Mouse (Mus musculus) lung, postnatal 25 days (tissue): ENCODE measurements around the gene Ntng2.

Source experiments
- DNase-seq: peaks from one replicate; pipeline ENCODE4 v3.0.0; 2022; ENCODE audit warnings: low spot score

Gene Ntng2

DNA sequence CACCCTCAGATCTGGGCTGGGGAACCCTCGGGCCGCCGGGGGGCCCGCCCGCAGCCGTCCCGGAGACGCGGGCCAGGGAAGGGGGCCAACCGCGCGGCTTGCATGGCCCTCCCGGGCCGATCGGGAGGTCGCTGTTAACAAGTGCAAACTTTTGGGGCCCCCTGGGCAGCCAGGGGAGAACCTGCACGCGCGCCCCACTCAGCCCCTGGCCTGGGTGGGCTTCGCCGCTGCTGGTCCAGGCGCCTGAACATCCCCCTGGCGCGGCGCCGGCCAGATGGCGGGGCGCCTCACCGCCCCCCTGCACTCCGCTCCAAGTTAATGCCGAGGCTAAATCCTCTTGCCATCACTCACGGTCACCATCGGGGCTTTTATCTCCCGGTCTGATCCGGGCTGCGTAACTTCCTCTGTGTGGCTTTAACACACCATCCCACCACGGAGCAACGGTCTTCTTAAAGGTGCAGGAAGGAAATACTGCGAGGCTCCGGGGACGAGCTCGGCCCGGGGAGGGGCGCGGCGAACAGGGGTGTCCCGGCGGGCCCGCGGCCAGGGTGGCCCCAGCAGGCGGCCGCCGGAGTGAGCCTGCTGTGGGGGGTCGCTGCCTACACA, at the start of gene Ntng2:
TSS of gene Ntng2 (minus strand) at position 407 of the 606 bp plus-strand sequence.
- peak; percentile 62 for DNase-seq

DNA sequence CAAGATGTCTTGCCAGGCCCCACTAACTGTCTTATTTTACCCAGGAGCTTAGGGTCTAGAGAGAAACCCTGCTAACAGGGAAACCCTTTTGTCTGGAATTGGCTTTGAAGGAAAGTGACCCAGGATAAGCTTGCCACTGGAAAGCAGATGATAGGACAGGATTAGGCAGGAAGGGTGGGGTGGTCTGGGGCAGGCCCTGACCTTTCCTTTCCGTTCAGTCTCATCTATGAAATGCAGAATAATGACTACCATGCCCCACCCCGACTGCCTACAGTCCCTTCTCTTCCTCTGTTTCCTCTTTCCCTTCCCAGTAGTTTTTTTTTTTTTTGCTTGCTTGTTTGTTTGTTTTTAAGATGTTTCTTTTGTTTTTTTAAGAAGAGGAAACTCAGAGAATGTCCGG, 42.8 kb upstream of the Ntng2 start:
- no peak for DNase-seq

DNA sequence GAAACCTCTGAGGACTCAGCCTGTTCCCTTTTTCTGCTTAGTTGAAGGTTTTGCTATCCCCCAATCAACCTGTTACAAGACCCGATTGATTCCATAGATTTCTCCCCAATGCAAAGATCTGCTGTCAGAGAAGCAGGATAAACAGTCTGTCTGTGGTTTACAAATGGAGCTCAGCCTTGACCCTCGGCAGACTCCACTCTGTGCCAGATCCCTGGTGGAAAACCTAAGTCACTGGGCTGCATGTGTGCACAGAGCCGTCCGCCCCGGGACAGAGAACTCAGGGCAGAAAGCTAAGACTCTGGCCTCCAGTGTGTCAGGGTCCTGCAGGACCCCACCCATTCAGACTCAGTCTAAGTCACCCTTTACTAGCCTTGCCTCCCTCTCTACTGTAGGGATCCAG, 34.8 kb upstream of the Ntng2 start:
- no peak for DNase-seq

DNA sequence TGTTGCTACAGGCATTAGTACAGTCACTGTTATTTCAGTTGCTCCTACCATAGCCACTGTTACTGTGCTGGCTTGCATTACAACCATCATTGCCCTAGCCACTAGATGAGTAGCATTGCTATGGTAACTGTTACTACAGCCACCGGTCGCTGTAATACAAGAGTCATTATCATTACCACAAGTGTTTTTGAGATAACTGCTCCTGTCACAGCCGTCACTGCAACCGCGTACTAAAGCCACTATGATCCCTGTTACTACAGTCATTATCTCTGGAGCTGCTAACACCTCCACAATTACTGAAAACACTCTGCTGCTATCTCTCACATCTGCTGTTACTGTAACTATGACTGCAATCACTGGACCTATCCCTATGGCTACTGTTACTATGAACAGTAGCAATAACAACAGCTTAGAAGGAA, 24.9 kb upstream of the Ntng2 start:
- no peak for DNase-seq

DNA sequence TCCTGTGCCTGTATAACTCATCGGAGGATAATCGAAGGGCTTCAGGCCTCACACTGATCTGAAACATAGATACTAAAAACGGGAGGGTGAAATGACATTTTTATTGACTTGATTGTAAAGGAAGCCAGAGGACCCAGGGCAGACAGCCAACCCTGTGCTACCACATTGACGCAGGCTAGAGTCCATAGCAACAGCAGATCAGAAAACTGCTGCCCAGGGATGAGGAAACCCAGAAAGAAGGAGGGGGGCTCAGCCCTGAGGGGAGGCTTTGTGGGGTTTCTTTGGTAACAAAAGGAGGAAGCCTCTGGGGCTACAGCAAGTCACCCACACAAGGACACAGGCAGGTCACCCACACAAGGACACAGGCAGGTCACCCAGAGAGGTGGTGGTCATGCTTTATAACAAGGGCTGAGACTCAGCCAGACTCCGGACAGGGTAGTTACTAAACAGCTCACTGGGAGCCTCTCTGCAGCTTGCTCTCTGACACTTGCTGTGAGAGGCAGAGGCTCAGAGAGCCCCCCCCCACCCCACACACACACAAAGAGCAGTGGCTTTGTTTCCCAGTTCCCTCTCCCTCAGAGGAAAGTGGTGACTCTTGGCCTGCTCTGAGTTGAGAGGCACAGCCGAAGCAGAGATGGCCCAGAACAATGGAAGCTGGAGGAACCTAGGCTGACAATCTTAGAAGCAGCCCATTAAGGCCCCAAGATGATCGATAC, 19.2 kb upstream of the Ntng2 start:
- no peak for DNase-seq

DNA sequence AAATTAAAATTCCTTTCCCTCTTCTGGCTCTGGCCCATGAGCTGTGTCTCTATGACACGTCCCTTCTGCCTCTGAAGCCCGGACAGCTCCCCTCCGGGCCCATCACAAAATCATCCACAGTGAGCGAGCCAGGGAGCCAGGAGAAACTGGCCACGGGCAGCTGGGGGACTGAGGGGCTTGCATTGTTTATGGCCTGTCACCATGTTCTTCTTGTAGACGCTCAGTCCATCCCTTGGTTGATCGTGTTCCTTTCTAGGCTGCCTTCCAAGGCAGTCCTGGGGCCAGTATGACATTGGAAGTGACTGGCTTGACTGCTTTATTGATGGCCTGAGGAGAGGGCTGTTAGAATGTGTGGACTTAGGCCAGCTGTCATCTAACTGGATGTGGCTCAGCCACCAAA, 18.3 kb upstream of the Ntng2 start:
- DNase-seq, result no peak

DNA sequence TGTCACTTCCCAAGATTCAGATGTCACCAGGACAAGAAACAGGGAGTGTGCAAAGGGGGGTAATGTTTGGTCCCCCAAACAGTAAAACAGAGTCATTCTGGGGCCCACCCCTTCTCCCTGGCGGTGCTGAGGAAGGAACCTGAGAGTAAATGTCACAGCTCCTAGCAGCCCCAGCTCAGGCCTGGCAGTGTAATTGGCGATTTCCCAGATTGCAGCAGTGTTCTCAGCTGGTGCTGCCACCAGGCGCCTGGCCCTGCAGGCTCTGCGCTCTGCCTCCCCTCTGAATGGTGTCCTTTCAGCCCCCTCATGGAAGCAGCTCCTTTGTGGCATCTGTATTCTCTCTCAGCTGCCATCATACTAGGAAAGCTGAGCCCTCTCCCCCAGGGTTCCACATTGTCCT, 14.0 kb upstream of the Ntng2 start:
- no peak for DNase-seq

DNA sequence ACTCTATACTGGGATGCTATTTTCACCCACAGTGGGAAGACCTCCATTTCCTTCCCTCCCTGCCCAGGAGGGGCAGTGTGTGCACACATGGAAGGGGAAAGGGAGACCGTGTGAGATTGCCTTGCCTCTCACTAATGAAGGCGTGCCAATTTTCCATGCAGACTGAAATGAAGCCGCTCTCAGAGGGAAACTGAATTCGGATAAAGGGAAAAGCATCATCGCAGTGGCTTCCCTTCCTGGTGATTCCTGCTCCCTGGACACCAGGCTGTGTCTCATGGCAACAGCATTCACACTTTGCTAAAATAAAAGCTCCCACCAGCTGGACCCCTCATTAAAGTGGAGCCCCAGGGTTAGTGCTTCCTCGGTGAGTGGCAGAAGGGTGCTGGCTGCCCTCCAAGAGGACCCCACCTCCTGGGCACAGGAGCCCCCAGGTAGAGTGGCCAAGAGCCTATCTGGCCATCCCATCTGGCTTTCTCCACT, 9.7 kb upstream of the Ntng2 start:
- no peak for DNase-seq

DNA sequence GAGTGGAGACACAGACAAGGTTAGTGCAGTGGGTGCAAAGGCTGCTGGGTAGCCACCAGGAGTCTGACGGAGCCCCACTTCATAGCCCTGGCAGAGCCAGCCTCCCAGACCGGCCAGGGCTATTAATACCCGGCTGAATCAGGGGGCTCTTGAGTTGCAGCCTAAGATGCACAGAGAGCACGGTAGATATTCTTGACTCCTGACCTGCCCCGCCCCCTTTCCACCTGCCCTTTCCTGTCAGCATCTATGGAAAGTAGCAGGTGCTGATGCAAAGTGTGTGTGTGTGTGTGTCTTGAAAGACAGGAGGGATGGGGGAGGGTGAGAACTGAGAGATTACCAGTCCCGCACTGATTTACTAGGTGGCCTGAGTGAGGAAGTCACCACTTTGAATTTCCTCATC, 8.3 kb upstream of the Ntng2 start:
- DNase-seq, result no peak

DNA sequence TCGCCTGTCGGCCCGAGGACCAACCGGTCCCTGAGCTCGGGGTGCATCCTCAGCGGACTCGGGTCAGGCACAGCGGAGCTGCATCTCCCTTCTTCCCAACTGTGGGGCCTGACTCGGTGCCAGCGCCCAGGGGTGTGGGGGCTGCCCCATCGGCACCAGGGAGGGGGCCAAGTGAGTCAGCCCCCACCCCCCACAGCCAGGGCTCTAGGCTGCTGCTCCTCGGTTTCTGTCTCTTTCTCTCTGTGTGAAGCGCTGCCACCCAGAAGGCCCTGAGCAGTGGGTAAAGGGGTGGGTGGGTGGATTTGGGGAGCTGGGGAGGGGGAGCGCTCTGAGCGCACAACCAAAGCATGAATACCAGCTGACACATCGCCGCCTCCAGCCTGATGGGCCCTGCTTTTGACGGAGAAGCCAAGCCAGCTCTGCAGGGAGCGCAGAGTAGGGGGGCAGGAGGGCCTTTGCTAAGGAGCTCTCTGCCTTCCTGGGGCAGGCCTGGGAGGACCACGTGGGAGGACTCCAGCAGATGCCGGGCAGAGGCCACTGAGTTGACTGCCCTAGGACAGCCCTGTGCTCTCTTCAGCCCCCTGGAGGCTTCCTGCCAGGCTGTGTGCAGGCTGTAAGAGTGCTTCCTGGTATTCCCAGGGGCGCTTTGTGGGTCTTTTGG, 530 bp upstream of the Ntng2 start:
- DNase-seq, result peak; percentile 43

DNA sequence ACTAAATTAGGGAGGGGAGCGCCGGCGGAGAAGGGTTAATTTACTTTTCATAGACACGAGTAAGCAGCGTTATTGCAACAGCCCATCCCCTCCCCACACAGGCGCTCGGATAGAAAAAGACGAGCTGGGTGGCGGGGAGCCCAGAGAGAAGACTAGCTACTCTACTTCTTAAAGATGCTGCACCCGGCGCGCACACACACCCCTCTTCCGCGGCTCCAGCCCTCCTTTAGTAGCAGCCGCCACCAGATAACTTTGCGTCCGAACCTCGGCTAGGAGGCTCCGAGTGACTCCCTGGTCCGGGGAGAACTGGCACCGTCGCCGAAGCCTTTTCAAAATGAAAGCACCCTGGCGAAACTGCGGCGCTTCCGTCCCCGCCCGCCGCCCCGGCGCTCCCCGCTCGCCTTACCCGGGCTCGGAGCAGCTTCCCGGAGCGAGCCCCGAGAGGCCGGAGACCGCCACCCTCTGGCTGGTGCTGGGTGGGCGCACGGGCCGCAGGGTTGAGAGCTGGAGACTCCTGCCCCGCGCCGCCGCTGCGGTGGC, 676 bp downstream of the Ntng2 start:
- peak; percentile 23 for DNase-seq

DNA sequence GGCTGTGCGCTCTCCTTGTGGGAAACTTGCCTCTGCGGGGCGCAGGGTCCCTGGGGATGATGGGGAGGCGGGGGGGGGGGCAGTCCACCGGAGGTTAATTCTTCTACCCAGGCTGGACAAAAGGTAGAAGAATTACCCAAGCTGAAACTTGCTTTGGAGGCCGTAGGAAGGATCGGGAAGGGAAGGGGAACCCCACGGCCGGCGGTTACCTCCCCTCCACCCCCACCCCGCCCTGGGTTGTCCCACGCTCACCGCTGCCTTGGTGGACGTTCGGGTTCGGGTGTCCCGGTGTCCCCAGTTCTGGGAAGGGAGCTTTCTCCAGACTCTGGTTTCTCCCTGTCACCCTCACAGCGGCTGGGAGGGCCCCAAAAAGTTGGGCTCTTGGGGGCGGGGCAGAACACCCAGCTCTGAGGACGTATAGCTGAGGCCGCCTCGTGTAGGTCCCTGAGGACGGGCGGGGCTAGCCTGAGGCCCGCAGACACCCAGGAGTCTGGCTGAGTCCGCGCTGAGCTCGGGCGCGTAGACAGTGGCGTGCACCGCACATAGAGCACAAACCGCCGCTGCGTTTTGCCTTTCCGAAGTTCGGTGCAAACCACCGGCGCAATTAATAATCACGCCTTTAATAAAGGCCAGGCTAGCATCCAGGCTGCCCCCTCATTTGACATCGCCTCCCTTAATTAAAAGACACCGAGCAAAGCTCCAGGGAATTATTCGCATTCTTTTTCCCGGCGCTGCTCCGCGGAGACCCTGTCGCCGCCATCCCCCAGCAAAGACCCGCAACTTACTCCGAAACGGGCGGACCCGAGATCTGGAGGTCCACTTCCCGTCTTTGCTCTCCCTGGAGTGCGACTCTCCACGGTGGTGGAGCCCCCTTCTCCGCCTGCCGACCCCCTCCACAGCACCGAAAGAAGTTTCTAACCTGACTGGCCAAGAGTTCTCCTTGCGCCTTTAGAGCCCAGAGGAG, 1.4 kb downstream of the Ntng2 start:
- no peak for DNase-seq

DNA sequence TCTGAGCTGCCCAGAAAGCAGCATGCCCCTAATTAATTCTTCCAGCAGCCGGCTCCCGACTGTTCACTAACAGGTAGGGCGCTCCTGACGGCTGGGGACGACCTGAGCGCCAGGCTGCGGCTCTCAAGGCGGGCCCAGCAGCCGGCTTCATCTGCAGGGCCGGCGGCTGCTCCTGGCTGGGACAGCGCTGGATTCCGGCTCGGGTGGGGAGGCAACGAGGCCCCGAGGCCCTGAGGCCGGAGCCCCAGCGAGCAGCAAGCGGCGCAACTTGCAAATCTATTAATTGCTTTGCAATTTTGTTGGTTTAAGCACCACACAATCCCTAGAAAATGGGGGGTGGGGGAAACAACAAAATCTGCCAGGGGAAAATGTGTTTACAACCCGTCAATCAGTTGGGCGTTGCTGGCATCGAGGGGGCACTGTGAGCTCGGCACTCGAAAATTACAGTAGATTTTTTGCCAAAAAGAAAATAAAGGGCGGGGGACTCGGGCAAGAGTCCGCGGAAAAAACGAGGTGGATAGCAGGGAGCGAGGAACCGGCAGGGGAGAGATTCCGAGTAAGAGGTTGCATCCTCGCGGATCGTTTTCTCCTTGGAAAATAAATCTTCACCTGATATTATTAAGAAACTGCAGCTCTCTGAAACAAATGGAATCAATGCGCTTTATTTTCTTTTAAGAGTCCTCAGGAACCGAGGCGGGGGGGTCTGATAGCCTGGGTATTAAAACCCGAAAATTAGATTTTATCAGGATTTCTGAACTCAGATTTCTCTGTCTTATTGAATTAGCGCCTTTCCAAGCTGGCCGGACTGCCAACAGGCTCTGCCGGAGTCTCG, 2.3 kb downstream of the Ntng2 start:
- no peak for DNase-seq

DNA sequence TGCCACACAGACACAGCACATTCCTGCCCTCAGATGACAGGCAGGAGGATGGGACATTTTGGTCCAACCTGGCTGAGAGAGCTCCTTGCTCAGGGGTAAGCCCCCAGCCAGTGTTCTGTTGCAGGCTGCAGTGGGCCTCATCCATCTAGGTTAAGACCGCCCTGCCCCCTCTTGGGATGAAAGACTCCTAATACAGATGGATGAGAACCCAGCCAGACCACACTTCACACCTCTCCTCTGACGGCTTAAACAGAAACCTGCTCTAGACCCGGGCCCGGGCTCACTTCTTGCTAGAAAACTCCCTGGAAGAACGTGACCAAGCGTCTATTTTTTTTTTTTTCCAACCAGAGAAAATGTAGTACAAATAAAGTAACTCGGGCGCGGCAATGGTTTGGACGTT, 3.0 kb downstream of the Ntng2 start:
- DNase-seq, result no peak

DNA sequence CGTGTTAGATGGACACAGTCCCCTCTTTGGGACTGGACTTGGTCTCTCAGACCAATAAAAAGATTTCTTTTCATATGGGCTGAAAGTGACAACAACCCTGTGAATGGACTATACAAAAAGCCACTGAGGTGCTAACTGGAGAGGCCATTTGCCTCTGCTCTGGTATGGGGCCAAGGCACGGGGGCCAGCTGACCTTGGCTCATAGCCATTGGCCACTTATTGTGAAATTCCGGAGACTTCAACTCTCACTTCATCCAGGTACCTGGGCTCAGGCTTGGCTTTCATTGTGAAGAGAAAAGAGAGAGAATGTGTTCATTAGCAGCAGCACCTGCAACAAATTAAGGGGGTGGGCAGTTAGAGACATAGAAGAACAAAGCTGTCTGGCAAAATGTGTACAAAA, 4.3 kb downstream of the Ntng2 start:
- no peak for DNase-seq

DNA sequence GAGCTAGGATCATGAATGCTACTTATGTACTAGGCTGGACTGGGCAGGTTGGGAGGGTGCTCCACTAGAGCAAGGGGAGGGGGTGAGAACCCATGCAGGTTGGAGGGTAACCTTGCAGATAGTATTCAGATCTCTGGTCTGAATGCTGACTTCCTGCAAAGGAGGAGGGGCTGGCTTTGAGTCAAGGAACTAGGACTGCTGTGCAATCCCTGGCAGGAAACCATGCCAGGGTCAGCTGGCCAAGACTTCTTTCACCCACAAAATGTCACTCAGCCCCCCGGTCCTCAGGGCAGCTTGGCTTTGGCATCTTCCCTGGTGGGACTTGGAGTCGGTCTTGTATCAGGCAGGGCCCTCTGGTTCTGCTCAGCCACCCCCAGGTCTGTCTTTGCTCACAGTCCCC, 5.4 kb downstream of the Ntng2 start:
- no peak for DNase-seq

DNA sequence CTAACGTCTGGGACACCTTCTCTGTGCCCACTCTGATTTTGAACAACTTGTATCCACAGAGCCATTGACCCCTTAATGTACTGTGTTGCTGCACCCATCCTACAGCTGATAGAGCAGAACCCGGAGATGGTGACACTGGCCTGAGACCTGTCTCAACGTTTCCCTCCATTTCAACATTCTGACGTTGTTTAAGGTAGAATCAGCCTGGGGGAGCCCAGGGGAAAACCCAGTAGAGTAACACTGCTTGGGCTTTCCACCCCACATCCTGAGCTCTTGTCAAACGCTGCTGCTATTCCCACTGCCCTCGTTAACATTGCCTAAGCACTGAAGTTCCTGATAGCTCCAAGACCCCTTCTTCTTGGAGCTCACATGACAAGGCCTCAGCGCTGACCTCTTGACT, 5.9 kb downstream of the Ntng2 start:
- DNase-seq, result no peak

DNA sequence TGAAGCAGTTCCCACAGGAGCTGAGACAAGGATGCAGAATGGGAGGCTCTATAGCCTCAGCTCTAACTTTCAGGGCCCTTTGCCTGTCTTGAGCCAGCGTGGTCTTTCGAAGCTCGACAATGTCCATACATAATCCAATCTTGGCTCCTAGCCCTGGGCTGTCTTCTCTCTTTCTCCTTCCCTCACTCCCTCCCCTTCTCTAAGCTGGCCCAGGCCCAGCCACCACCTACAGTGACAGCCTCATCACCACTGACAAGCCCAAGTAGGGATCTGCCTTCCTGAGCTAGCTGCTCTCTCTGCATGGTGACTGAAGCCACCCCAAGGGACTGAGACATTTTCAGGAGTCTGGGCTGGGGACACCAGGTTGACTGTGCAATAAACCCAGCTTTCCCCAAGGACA, 6.5 kb downstream of the Ntng2 start:
- no peak for DNase-seq

DNA sequence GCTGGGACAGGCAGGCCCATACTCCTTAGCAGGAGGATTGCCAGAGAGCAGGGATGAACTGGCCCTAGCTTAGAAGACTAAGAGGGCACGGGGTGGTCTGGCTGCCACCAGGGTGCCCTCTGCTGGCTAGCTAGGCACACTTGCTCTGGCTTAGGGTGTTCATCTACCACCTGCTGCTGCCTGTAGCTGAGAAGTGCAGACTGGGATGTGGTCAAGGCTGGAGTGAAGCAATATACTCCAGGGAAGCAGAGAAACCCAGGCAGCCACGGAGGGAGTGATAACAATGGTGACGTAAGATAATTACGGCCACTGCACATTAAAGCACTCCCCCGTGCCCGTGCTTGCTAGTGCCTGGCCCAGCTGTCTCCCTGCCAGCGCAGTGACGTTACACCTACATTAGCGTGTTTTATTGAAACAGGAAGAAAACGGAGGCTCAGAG, 7.4 kb downstream of the Ntng2 start:
- DNase-seq, result peak; percentile 2

DNA sequence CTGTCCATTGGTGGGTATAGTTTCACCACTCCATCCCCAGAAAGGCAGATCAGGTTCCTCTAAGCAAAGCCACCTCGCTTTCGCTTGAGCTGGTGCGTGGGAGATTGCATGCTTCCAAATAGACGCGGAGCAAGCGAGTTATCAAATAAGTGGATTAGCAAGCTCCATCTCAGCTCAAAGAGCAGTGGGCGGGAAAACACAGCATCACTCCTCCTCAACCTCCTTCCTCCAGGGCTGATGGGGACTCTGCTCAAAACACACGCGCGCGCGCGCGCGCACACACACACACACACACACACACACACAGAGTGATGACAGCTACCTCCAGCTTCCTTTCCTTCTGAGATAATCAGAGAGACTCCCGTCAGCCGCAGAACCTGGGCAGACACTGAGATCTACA, 13.5 kb downstream of the Ntng2 start:
- no peak for DNase-seq

DNA sequence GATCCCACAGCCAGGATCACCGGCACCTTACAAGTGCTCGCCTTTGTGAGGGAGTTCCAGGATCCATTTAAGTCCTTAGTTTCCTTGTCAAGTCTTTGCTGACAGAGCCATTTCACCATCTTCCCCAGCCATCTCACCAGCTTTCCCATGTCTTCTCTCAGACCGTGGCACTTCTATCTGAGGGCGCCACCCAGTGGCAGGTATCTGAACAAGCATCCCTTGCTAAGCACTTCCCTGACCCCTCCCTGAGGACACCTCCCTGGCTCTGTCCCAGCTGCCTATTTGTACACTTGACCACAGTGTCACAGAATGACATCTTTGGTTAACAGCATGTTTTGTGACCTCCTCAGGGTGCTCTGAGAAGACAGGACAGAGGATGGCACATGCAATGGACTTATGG, 15.2 kb downstream of the Ntng2 start:
- DNase-seq, result peak; percentile 64
